Mouse (Mus musculus): ENCODE measurements around the gene Gm10720.
"Not testable (repeated sequence)": the region's sequence is repeated elsewhere in the genome, so short reads cannot be mapped to it uniquely, and the experiment has no call there.

DNA sequence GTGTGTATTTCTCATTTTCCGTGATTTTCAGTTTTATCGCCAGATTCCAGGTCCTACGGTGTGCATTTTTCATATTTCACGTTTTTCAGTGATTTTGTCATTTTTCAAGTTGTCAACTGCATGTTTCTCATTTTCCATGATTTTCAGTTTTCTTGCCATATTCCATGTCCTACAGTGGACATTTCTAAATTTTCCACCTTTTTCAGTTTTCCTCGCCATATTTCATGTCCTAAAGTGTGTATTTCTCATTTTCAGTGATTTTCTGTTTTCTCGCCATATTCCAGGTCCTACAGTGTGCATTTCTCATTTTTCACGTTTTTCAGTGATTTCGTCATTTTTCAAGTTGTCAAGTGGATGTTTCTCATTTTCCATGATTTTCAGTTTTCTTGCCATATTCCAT, 14.4 kb upstream of the Gm10720 start:
- not testable (repeated sequence) for TF ChIP-seq CTCF (IDR thresholded peaks at IDR 0.05; ENCODE audit: borderline replicate concordance, extremely low read depth, insufficient read depth, insufficient read length); POLR2A (IDR thresholded peaks at IDR 0.05; ENCODE audit: borderline replicate concordance, extremely low read depth, insufficient read depth, insufficient read length, poor library complexity, severe bottlenecking)
